Mouse (Mus musculus) olfactory bulb, adult 2 months (tissue): ENCODE measurements around the gene Efna5. TPM values are rescaled to one million over a fixed set of nuclear protein-coding genes. Genes with fewer than 3 reads are reported as not detected.

ENCODE experiments used
- H3K27ac ChIP-seq: fragments of 200-500 bp; 2 replicates; pipeline ENCODE4 v1.5.1; 2012; ENCODE audit warnings: low read depth, low read length; ENCODE audit not compliant: insufficient read depth
- H3K4me1 ChIP-seq: fragments of 200-500 bp; 2 replicates; pipeline ENCODE4 v1.6.1; 2012; ENCODE audit warnings: low read length; ENCODE audit not compliant: control insufficient read depth, insufficient read depth
- H3K4me3 ChIP-seq: fragments of 200-500 bp; 2 replicates; pipeline ENCODE4 v1.5.1; 2012; ENCODE audit warnings: mild to moderate bottlenecking, low read depth, low read length, moderate library complexity; ENCODE audit not compliant: insufficient read depth
- CTCF ChIP-seq: fragments of 200-500 bp; IDR thresholded peaks from 2 replicates; pipeline ENCODE4 v1.5.1; 2012; ENCODE audit warnings: low read depth, mild to moderate bottlenecking, low read length, moderate library complexity; ENCODE audit not compliant: insufficient read depth
- POLR2A ChIP-seq: fragments of 200-500 bp; IDR thresholded peaks from 2 replicates; pipeline ENCODE4 v1.6.1; 2012; ENCODE audit warnings: mild to moderate bottlenecking, low read depth, low read length, moderate library complexity; ENCODE audit not compliant: insufficient read depth
- WGBS: fragments of 180-500 bp; shearing (Covaris S2); methylation state at CpG from one replicate; pipeline ENCODE4 v1.1.7; 2018; 5-methylcytosine and 5-hydroxymethylcytosine counted together
- polyA plus RNA-seq: library from polyadenylated mRNA; stranded (reverse); fragments of >200 nt; gene quantifications from 2 replicates; pipeline ENCODE4 v1.2.4, GENCODE M21; 2012; ENCODE audit warnings: low replicate concordance; ENCODE audit not compliant: missing spikeins, insufficient read depth, insufficient read length

Gene Efna5
- polyA plus RNA-seq, 1 experiment = not detected

DNA sequence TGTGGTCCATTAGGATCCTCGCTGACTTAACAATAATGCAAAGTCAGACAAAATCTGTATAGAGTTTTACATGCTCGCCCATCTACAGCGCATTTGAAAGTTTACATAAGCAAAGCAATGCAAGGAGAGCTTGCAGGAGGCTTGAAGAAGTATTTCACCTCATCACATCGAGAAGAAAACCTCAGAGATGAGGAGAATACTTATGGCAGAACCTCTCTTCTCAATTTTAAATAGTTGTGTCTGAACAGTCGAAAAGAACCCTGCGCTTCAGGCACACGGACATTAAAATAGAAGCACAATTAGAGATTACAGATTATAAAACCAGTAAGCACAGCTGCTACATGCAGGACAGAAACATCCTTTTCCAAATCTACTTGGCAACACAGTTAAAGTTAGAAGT, 215.3 kb downstream of the Efna5 start:
- TF ChIP-seq CTCF (no peak), POLR2A (no peak)
- no peak overlapping the region for H3K4me3 ChIP-seq
- H3K27ac ChIP-seq = no peak overlapping the region
- WGBS = 77% methylated on average over 7 of the region's 7 CpGs
- H3K4me1 ChIP-seq = no peaks in the 10 kb centered on the region

DNA sequence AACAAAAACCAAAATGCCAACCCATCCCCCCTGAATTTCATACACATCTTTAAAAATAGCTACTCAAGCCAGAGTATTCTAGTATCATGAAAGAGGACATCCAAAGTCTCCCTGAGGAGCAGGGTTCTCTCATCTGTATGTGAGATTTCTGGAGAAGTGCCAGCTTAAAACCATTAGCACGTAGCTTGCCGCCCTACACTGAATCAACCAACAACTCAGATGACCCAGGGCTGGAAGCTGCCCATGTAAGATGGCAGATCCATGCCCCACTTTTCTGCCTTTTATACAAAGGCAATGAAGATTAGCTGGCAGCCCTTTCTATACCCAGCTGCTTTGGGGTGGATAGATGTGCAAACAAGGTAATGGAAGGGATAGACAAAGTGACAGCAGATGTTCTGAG, 216.4 kb downstream of the Efna5 start:
- no peak for TF ChIP-seq CTCF
- no peak for TF ChIP-seq POLR2A
- 83% methylated on average over 2 of the region's 2 CpGs for whole genome bisulfite sequencing
- Histone ChIP-seq H3K27ac (no peak overlapping the region), H3K4me3 (no peak overlapping the region), H3K4me1 (0 out of 2 replicates have a peak, but pooled peaks cover 4% of the 10 kb centered on the region)

DNA sequence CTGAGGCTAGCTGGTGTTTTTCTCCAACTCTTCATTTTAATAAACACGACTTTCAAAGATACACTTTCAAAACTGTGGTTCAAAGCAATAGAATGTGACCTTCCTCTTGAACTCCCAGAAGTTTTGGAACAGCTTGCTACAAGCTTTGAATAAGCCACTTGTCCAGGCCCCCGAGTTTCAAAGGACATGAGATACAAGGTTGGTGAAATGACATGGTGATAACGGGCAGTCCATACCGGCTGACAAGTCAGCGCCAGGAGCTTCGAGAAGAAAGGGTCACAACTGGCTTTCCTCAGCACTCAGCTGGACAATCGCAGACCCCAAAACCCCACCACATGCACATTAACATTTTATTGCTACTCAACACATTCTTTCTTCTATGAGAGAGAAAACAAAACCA, 219.3 kb downstream of the Efna5 start:
- WGBS = 76% methylated on average over 7 of the region's 7 CpGs
- TF ChIP-seq CTCF (no peak), POLR2A (no peak)
- Histone ChIP-seq H3K4me1 (0 out of 2 replicates have a peak, but pooled peaks cover 4% of the 10 kb centered on the region), H3K27ac (no peak overlapping the region), H3K4me3 (no peak overlapping the region)

DNA sequence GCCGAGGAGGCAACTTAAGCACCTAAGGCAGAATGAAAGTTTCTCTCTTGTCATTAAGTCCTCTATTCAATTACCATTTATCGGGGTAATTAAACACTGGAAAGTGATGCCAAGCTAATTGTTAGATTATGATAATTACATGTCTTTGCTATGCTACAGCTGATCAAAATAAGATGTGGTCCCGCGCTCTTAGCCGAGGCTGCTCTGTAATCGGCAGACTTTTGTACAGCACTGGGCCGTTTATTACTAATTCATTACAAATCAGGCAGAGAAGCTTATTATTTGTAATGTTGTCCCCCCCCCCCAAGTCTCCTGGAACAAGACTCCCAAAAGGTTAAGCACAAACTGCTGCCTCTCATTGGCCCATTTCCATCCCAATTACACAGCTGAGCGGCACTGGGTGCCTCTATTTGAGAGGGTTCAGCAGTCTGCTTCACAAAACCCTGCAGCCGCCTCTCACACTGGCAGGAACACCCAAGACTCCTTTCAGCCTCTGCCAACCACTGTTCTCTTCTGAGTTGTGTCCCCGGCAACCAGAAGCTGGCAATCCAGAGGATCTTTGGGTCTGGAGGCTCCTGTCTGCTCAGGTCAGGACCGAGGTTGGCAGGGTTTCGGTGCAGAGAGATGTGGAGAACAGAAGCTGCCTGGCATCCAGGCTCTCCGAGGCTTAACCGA, 221.5 kb downstream of the Efna5 start:
- TF ChIP-seq POLR2A = no peak
- no peak for TF ChIP-seq CTCF
- H3K4me1 ChIP-seq = 0 out of 2 replicates have a peak, but pooled peaks cover 4% of the 10 kb centered on the region
- H3K4me3 ChIP-seq = peak overlapping the region; percentile 5; the same call in 1 of the 2 replicates
- H3K27ac ChIP-seq = no peak overlapping the region
- WGBS = 17% methylated on average over 14 of the region's 14 CpGs

DNA sequence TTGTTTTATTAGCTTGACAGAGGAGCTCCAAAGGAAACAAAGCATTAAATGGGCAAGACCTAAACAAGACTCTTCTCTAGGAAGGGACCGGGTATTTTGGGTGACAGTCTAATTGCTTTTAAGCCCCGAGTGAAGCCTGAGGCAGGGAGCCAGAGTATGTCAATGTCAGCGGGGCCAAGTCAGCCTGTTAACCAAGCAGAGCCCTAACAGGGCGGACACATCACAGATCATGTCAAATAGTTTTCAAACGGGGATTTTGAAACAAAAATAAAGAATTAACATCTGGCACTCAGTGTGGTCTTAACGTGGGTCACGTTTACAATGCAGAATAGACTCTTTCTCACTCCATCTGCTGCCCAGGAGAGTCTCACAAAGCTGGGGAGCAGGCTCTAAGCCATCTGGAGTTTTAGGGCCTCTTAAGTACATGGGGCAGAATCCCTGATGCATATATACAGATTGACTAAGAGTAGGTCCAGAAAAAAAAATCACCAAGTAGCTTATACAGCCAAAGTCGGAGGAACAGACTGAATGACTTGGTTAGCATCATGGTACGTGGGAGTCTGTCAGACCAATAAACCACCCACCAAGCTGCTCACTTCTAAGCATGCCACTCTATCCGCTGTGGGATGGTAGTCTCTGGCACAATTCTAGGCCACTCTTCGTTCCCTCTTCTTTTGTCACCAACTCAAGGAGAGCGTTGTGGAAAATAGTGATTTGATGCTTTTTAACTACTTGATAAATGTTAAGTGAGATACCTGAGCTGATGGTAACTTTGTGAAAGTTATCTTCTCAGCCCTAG, 223.1 kb downstream of the Efna5 start:
- H3K27ac ChIP-seq = no peak overlapping the region
- 0 out of 2 replicates have a peak, but pooled peaks cover 4% of the 10 kb centered on the region for H3K4me1 ChIP-seq
- TF ChIP-seq CTCF (no peak), POLR2A (no peak)
- H3K4me3 ChIP-seq = no peak overlapping the region
- WGBS = 66% methylated on average over 12 of the region's 12 CpGs

DNA sequence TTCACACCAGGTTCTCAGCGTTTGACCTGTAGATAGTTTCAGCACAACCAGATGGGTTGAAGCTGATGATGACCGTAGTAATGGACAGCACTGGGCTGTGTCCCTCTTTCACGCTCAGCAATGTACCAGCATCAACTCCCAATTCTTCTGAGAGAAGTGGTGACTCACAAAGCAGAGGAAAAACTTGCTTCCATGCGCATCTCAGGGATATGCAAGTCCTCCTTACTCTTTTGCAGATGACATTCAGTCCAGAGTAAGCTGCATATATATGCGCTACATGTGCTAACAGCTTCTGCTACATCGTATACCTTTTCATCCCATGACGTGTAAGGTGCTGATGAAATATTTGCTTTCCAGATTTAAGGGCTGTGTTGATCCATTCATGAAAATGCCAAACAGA, 224.1 kb downstream of the Efna5 start:
- TF ChIP-seq POLR2A = no peak
- no peak for TF ChIP-seq CTCF
- 0 out of 2 replicates have a peak, but pooled peaks cover 4% of the 10 kb centered on the region for H3K4me1 ChIP-seq
- WGBS = 90% methylated on average over 7 of the region's 7 CpGs
- H3K27ac ChIP-seq = no peak overlapping the region
- no peak overlapping the region for H3K4me3 ChIP-seq

DNA sequence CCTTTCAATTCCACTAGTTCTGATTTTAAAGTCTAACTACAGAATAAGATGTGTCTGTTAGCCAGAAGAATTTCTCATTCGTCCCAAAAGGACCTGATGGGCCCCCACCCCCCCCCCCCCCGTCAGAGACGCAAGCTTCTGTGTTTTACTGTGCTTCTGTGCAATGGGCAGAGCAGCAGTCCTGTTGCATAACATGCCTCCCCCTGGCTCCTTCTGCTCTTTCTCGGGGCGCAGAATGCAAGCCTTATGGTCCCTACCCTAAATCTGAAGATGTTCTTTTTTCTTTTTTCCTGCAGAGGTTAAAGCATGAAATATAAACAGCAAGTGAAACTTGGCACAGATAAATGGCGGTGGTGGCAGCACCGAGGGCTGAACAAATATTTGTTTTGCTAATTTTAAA, 224.5 kb downstream of the Efna5 start:
- TF ChIP-seq POLR2A (no peak), CTCF (no peak)
- no peak overlapping the region for H3K27ac ChIP-seq
- H3K4me3 ChIP-seq = no peak overlapping the region
- H3K4me1 ChIP-seq = 0 out of 2 replicates have a peak, but pooled peaks cover 4% of the 10 kb centered on the region
- WGBS = 64% methylated on average over 7 of the region's 7 CpGs

DNA sequence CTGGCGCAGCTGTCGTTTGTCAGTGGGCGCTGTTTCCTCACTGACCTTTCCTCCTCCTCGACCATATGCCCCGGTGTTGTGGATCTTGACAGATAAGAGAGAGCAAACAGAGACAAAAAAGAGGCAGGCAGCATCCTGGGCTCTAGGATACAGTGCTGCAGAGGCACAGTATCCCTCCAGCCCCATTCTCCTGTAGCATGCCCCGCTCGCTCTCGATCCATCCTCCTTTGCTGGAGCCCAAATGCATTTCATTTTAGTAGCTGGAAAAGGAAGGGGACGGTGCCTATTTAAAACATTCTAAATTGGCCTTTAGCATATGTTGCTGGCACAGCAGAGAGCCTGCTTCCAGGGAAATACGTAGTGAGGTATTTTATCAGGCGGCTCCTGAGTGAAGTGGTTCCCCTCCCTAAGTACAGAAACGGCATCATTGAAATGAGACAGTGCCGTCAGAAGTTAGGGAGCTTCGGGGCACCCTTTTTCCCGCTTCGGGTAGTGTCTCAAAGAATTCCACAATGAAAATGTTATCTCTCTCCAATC, 225.2 kb downstream of the Efna5 start:
- Histone ChIP-seq H3K27ac (no peak overlapping the region), H3K4me3 (no peak overlapping the region), H3K4me1 (0 out of 2 replicates have a peak, but pooled peaks cover 4% of the 10 kb centered on the region)
- 89% methylated on average over 16 of the region's 16 CpGs for WGBS
- TF ChIP-seq CTCF (no peak), POLR2A (no peak)

DNA sequence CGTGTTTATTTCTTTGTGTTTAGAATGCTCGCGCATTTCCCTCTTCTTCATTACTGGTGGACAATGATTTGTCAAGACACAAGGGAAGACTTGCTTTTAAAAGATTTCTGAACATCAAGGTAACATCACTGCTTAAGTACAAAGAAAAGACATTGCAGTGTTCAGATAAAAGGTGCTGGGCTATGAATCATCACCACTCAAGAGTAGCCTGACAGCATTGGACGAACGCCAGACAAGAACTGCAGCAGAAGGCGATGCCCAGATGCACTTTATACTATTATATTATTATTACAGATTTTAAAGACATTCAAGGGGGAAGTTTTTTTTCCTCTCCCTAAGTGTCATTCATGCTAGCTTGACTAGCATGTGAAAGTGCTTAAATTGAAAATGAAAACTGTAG, 228.7 kb downstream of the Efna5 start:
- H3K4me1 ChIP-seq = no peaks in the 10 kb centered on the region
- no peak overlapping the region for H3K4me3 ChIP-seq
- TF ChIP-seq POLR2A (no peak), CTCF (no peak)
- WGBS = 91% methylated on average over 6 of the region's 6 CpGs
- no peak overlapping the region for H3K27ac ChIP-seq
